Mouse (Mus musculus) ES-E14 (cell line): ENCODE measurements at regions not wholly inside any gene's neighbourhood (a gene's known extent, or its start where the extent isn't known, plus 50 kb on each side); places are given as distances from the start of the nearest gene placed in this dataset.

Source experiments
- CHD2 ChIP-seq: IDR thresholded peaks from 2 replicates; pipeline ENCODE4 v1.6.1; 2014; ENCODE audit warnings: mild to moderate bottlenecking, low read depth, low read length, inconsistent platforms
- MAFK ChIP-seq: IDR thresholded peaks from 2 replicates; pipeline ENCODE4 v1.6.1; 2014; ENCODE audit warnings: mild to moderate bottlenecking, low read depth, low read length, inconsistent platforms; ENCODE audit not compliant: insufficient read depth
- ZNF384 ChIP-seq: IDR thresholded peaks from 2 replicates; pipeline ENCODE4 v1.6.1; 2012; ENCODE audit warnings: low read depth, low read length, inconsistent platforms

DNA sequence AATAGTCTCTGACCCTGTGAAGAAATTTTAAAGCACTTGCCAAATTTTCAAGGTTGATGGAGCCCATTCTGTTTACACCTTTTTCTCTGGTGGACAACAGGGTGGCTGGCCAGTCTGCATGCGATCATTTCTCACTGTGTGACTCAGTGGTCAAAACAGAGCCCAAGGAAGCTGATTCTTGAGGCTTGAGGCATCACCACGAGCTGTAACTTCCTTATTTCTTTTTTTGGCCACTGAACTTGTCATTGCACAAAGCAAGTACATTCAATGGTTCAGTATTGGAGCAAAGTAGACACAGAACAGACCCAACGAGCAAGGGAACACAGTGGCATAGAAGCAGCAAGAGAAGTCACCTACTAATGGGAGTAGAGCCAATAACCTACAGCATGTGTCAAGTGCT lies 71.5 kb downstream of the Mid1ip1 start:
- no peak for TF ChIP-seq CHD2
- no peak for TF ChIP-seq ZNF384
- no peak for TF ChIP-seq MAFK
